Mouse (Mus musculus): Measurements from ENCODE around the gene Atp6v0d1. TPM values are rescaled to one million over a fixed set of nuclear protein-coding genes. Genes with fewer than 3 reads are reported as not detected.

Gene Atp6v0d1
- polyA plus RNA-seq, 1 experiment from 2014 or later, result 112 TPM

DNA sequence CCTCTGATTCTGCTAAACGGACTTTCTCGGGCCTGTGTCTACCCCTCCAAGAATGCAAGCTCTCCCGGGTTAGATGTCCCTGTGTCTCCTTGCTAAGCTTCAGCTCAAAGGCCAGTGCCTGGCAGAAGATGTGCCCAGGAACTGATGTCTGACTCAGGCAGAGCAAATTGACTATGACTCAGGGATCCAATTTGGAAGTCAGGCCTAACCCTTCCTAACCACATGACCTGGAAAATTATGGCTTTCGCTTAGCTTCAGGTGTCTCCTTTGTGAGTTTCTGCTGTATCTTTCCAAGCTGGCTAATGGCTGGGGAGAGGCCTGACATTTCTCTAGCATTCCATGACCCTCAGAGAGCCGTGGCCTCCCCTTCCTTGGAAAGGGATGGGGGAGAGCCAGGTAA lies 35.5 kb upstream of the Atp6v0d1 start:
- Histone ChIP-seq H3K27ac (no peak overlapping the region), H3K4me3 (replicated peaks; ENCODE audit: low read depth, low read length) (no peak overlapping the region), H3K36me3 (ENCODE audit: insufficient read depth, low read length) (no peaks in the 10 kb centered on the region), H3K27me3 (ENCODE audit: insufficient read depth, low read length) (no peaks in the 10 kb centered on the region), H3K4me2 (ENCODE audit: low read length) (no peak overlapping the region), H3K9ac (ENCODE audit: low read depth, low read length) (no peak overlapping the region), H3K4me1 (replicated peaks; ENCODE audit: insufficient read depth, low read length) (no peaks in the 10 kb centered on the region), H3K9me3 (replicated peaks; ENCODE audit: low read length) (no peaks in the 10 kb centered on the region)
- 60% methylated on average over 5 of the region's 5 CpGs for WGBS
- DNase-seq (ENCODE audit: low spot score) (no peak), ATAC-seq (replicated peaks; ENCODE audit: low FRiP score, low read depth) (no peak)
- TF ChIP-seq CTCF (IDR thresholded peaks at IDR 0.05; ENCODE audit: low read depth), result no peak

GRCm38 (mm10) chr8:105598777-105599176 lies 32.9 kb upstream of the Atp6v0d1 start:
- no peak overlapping the region for H3K4me2 ChIP-seq (ENCODE audit: low read length)
- no peaks in the 10 kb centered on the region for H3K27me3 ChIP-seq (ENCODE audit: insufficient read depth, low read length)
- no peaks in the 10 kb centered on the region for H3K9me3 ChIP-seq (replicated peaks; ENCODE audit: low read length)
- WGBS, result 82% methylated on average over 6 of the region's 6 CpGs
- no peak overlapping the region for H3K4me3 ChIP-seq (replicated peaks; ENCODE audit: low read depth, low read length)
- no peak overlapping the region for H3K27ac ChIP-seq
- no peaks in the 10 kb centered on the region for H3K36me3 ChIP-seq (ENCODE audit: insufficient read depth, low read length)
- H3K9ac ChIP-seq (ENCODE audit: low read depth, low read length), result no peak overlapping the region
- ATAC-seq (replicated peaks; ENCODE audit: low FRiP score, low read depth) (no peak), DNase-seq (ENCODE audit: low spot score) (no peak)
- H3K4me1 ChIP-seq (replicated peaks; ENCODE audit: insufficient read depth, low read length), result 0 out of 2 replicates have a peak, but pooled peaks cover 3% of the 10 kb centered on the region
- TF ChIP-seq CTCF (IDR thresholded peaks at IDR 0.05; ENCODE audit: low read depth), result no peak

DNA sequence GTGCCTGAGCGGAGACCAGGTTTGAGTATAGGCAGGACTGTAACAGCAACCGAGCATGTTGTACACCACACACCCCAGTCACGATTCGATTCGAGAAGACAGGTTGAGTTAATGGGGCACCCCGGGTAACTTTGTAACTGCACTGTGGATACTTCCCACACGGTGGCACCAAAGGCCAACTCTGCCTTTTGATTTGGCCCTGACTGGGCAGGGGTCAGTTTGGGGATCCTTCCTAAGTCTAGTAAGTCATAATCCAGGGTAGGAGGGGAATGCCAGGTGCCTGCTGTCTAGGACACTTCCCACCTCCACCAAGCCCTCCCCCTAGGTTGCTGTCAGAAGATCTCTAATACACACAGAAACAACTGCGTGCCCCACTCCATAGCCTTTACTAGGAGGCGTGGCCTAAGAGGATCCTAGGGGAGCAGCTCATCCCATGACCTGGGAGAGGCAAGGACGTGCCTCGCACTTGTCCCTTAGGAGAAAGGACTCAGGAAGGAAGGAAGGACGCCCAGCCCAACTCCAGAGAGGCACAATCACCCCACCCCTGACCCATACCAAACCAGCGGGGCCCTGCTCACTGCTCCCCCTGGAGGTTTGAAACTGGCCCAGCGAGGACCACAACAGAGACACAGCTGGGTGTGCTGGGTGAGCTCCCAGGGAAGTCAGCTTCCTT lies 30.7 kb upstream of the Atp6v0d1 start:
- H3K9me3 ChIP-seq (replicated peaks; ENCODE audit: low read length), result no peaks in the 10 kb centered on the region
- H3K36me3 ChIP-seq (ENCODE audit: insufficient read depth, low read length), result no peaks in the 10 kb centered on the region
- 0 out of 2 replicates have a peak, but pooled peaks cover 3% of the 10 kb centered on the region for H3K4me1 ChIP-seq (replicated peaks; ENCODE audit: insufficient read depth, low read length)
- no peaks in the 10 kb centered on the region for H3K27me3 ChIP-seq (ENCODE audit: insufficient read depth, low read length)
- H3K4me2 ChIP-seq (ENCODE audit: low read length), result peak overlapping the region; percentile 45
- H3K27ac ChIP-seq, result peak overlapping the region; percentile 85
- DNase-seq (ENCODE audit: low spot score) (peak; percentile 76), ATAC-seq (replicated peaks; ENCODE audit: low FRiP score, low read depth) (peak; percentile 57)
- peak; percentile 79 for TF ChIP-seq CTCF (IDR thresholded peaks at IDR 0.05; ENCODE audit: low read depth)
- peak overlapping the region; percentile 18; the same call in 1 of the 2 replicates for H3K9ac ChIP-seq (ENCODE audit: low read depth, low read length)
- 7% methylated on average over 14 of the region's 14 CpGs for WGBS
- H3K4me3 ChIP-seq (replicated peaks; ENCODE audit: low read depth, low read length), result peak overlapping the region; percentile 15; the same call in 1 of the 2 replicates

- Histone ChIP-seq H3K27me3 (ENCODE audit: insufficient read depth, low read length) (no peaks in the 10 kb centered on the region), H3K4me1 (replicated peaks; ENCODE audit: insufficient read depth, low read length) (0 out of 2 replicates have a peak, but pooled peaks cover 3% of the 10 kb centered on the region), H3K9me3 (replicated peaks; ENCODE audit: low read length) (no peaks in the 10 kb centered on the region), H3K4me3 (replicated peaks; ENCODE audit: low read depth, low read length) (no peak overlapping the region), H3K27ac (peak overlapping the region; percentile 85), H3K4me2 (ENCODE audit: low read length) (peak overlapping the region; percentile 45), H3K9ac (ENCODE audit: low read depth, low read length) (peak overlapping the region; percentile 41; the same call in 1 of the 2 replicates), H3K36me3 (ENCODE audit: insufficient read depth, low read length) (no peaks in the 10 kb centered on the region)
- ATAC-seq (replicated peaks; ENCODE audit: low FRiP score, low read depth), result peak; percentile 80
- DNase-seq (ENCODE audit: low spot score), result peak; percentile 60
- 45% methylated on average over 18 of the region's 18 CpGs for whole genome bisulfite sequencing
- TF ChIP-seq CTCF (IDR thresholded peaks at IDR 0.05; ENCODE audit: low read depth), result no peak
These were observed 28.8 kb upstream of the Atp6v0d1 start for GRCm38 (mm10) chr8:105594451-105595242.

- Histone ChIP-seq H3K36me3 (ENCODE audit: insufficient read depth, low read length) (no peaks in the 10 kb centered on the region), H3K4me3 (replicated peaks; ENCODE audit: low read depth, low read length) (no peak overlapping the region), H3K27ac (peak overlapping the region; percentile 85), H3K4me2 (ENCODE audit: low read length) (peak overlapping the region; percentile 45), H3K9ac (ENCODE audit: low read depth, low read length) (peak overlapping the region; percentile 36; the same call in 1 of the 2 replicates), H3K4me1 (replicated peaks; ENCODE audit: insufficient read depth, low read length) (0 out of 2 replicates have a peak, but pooled peaks cover 3% of the 10 kb centered on the region), H3K27me3 (ENCODE audit: insufficient read depth, low read length) (no peaks in the 10 kb centered on the region), H3K9me3 (replicated peaks; ENCODE audit: low read length) (no peaks in the 10 kb centered on the region)
- WGBS, result 7% methylated on average over 15 of the region's 15 CpGs
- ATAC-seq (replicated peaks; ENCODE audit: low FRiP score, low read depth) (0 out of 2 replicates have a peak, but pooled peaks have one; percentile 34), DNase-seq (ENCODE audit: low spot score) (peak; percentile 79)
- no peak for TF ChIP-seq CTCF (IDR thresholded peaks at IDR 0.05; ENCODE audit: low read depth)
These were observed 28.0 kb upstream of the Atp6v0d1 start for GRCm38 (mm10) chr8:105593859-105594258.

DNA sequence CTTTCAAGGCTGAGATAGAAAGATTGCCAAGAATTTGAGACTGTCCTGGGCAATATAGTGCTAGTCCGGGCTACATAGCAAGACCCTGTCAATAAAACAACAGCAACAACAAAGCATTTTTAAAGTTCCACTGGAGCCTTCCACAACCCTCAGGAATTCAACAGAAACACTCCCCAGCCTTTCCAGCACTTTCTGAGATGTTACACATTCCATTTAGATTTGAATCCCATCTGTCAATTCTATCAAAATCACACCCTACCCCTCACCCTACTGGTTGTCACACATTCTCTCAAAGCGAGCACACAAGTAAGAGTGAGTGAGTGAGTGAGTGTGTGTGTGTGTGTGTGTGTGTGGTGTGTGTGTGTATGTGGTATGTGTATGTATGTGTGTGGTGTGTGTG lies 26.6 kb upstream of the Atp6v0d1 start:
- H3K27ac ChIP-seq, result no peak overlapping the region
- no peak for ATAC-seq (replicated peaks; ENCODE audit: low FRiP score, low read depth)
- no peak overlapping the region for H3K4me2 ChIP-seq (ENCODE audit: low read length)
- 0 out of 2 replicates have a peak, but pooled peaks cover 3% of the 10 kb centered on the region for H3K4me1 ChIP-seq (replicated peaks; ENCODE audit: insufficient read depth, low read length)
- H3K9ac ChIP-seq (ENCODE audit: low read depth, low read length), result no peak overlapping the region
- TF ChIP-seq CTCF (IDR thresholded peaks at IDR 0.05; ENCODE audit: low read depth), result no peak
- DNase-seq (ENCODE audit: low spot score), result peak; percentile 63
- H3K9me3 ChIP-seq (replicated peaks; ENCODE audit: low read length), result no peaks in the 10 kb centered on the region
- H3K4me3 ChIP-seq (replicated peaks; ENCODE audit: low read depth, low read length), result no peak overlapping the region
- 76% methylated on average over 2 of the region's 2 CpGs for WGBS
- H3K27me3 ChIP-seq (ENCODE audit: insufficient read depth, low read length), result no peaks in the 10 kb centered on the region
- H3K36me3 ChIP-seq (ENCODE audit: insufficient read depth, low read length), result no peaks in the 10 kb centered on the region

All from kidney, postnatal 0 days (tissue).